Mouse (Mus musculus) gastrocnemius, postnatal 25 days (tissue): ENCODE measurements at regions not wholly inside any gene's neighbourhood (a gene's known extent, or its start where the extent isn't known, plus 50 kb on each side); places are given as distances from the start of the nearest gene placed in this dataset.

Source experiments
- DNase-seq: peaks from one replicate; pipeline ENCODE4 v3.0.0; 2022

DNA sequence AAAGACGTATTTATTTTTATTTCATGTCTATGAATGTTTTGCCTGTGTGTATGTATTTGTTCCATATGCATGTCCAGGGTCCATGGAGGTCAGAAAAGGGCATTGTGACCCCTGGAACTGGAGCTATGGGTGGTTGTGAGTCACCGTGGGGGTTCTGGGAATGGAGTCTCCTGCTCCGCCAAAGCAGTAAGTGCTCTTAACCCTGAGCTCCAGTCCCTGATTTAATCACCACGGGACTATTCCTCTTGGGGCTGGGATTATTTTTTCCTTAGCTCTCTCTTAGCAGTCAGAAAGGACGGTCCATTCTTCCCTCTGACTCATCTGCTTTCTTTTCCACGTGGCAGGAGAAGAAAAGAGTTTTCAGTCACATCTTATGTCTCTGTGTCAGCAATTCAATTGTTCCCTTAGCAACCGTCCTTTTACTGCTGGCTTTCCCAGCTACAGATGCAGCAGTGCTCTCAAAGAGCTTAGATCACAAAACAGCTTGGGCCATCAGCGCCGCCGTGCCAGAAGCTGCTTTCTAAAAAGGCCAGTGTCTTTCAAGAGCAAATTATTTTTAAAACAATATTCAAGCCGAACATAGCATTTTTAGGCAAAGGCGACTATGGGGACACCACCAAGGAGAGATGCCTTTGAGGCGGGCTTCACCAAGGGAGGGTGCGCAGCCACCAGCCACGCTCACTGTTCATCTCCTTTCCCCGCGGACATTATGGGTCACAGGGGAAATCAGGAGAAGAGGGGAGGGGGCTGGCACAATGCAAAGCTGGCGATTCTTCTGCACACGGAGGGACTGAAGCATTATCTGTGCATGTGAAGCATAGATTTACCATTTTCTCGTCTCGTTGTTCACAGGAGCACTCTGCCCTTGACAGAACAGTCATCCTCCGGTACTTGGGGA, 110.8 kb downstream of the Map3k7 start:
- no peak for DNase-seq

DNA sequence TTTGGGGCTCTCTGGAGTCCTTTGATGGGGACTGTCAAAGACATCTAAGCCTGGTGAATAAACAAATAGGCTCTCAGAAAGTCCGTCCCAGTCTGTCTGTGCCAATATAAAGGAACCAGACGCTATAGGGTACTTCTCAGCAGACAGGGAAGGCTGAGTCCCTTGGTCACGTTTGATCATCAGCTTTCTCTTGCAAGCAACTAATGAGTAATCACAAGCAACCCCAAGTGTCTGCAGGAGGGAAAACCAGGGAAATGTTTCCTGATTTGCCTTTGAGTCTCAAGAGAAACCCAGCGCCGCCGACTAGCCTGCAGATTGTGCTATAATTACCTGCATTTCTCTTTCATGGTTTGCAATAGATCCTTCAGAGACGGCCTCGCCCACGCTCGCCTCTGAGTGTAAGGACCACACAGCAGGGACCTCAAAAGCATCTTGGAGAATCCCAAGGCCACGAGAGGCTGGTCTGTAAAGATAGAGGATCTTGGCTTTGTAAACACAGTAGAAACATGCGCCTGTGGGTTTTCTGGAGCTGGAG, 112.6 kb downstream of the Map3k7 start:
- no peak for DNase-seq

DNA sequence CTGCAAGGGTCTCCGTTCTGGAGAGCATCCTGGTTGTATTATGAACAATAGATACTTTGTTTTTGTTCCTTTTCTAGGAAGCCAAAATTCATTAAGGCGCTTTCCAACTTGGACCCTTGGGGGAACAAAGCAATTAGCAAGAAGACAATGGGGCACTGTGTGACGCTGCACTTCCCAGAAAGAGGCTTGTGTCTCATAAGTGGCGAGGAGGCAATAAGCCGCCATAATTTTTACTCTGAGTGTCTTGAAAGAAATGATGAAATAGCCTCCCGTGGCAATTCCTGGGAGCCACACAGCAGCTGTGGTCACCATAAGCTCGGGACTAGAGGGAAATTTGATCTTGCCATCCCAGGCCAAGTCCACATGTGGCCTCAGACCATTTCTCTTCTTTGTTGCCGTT, 119.6 kb downstream of the Map3k7 start:
- DNase-seq = no peak

DNA sequence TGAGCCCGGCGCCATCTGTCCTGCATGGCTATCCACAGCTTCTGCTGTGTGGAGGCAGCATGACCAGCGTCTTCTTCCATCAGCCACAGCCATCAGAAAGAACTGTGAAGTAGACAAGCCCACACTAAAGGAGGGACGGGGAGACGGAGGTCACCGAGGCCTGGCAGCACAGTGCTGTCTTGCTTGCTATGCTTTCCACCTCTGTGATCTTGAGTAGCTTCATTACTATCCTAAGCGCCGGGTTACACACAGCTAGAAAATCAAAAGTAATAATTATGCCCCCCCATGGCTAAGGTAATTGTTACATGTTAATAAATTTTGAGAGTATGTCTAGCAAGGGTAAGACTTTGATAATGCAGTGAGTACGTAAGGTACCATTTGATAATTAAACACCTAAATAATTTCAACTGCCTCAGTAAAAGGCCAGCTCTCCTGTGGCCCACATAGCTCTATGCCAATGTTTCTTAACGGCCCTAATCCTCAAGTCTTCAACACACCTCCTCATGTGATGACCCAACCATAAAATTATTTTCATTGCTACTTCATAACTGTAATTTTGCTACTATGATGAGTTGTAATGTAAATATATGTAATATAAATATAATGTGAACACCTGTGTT, 120.5 kb downstream of the Map3k7 start:
- DNase-seq = no peak

DNA sequence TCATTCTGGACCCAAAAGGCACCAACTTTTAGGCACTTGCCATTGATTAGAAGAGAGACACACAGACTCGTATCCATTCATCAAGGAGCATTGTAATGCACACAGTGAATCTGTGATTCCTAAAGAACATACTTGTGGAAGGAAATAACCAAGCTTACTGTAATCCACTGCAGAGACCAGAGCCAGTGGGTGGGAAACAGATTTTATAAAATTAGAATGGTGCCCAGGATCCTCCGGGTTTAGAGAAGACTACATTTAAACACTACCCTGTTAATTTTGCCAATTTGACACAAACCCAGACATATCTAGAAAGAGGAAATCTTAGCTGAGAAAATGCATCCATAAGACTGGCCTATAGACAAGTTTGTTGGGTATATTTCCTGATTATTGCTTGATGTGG, 121.1 kb downstream of the Map3k7 start:
- no peak for DNase-seq

DNA sequence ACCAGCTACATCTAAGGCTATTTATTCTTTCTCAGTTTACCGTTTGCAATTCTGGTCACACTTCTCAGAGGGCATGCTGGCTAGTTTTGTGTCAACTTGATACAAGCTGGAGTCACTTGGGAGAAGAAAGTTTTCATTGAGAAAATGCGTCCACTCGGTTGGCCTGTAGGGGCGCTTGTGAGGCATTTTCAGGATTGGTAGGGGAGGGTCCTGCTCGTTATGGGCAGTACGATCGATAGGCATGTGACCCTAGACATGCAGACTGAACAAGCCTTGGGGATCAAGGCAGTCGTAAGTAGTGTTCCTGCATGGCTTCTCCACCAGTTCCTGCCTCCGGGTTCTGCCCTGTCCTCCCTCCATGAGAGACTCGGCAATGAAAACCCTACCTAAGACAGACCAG, 127.2 kb downstream of the Map3k7 start:
- no peak for DNase-seq

DNA sequence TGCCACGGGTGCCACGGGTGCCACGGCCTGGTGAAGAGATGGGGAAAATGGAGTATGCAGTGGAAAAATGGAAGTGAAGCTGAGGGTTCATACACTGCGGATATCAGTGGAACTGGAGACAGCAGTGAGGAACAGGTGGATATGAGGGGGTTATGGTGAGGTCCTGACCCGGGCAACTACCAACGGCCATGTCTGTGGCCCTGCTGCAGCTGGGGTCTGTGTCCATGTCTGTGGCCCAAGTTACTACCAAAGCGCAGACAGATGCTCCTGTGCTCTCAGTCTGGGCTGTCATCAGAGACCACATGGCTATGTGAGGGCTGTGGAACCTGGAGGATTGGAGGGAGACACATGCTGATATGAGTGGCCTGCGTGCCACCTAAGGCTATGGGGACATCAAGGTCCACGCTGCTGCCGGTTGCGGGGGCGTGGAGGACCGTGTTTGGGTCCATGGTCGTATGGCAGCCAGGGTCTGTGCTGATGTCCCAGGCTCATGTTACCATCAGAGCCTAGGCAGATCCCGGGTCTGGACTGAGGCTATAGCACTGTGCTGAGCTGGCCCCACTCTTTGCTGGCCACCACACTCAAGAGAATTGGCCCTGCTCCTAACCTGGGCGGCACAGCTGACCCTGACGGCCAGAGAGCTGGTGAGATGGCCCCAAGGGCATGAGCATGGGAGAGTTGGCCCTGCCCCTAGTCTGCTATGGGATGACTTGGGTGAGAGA, 128.6 kb downstream of the Map3k7 start:
- no peak for DNase-seq

DNA sequence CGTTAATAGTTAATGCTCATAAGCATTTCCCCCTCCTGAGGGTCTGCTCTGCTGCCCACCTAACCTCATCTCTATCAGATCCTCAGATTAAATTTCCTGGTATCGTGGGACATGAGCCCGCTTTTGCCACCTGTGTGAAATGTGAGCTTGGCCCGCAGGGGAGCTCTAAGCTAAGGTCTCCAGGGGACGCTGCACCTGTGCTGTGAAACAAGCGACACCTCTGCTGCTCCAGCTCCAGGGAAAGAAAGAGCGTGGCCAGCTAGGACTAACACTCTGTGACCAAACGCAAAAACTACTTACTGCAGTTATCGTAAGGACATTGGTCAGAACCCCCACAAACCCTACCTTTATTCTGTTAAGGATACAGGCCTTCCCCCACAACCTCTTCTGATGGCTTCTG, 134.3 kb downstream of the Map3k7 start:
- DNase-seq = no peak

DNA sequence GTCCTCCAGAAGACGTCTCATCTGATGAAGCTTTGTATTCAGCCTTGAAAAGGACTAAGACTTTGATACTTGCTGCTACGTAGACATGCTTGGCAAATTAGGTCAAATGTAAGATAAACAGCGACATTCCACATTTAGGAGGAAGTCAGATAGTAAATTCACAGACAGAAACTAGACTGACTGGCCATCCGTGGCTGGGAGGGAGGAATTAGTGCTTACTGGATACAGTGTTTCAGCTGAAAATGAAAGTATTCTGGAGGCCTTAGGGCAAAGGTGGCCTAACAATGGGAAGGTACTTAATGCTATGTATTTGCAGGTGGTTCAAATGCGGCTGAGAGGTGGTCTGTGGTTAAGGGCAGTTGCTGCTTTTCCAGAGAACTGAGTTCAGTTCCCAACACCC, 137.1 kb downstream of the Map3k7 start:
- no peak for DNase-seq

DNA sequence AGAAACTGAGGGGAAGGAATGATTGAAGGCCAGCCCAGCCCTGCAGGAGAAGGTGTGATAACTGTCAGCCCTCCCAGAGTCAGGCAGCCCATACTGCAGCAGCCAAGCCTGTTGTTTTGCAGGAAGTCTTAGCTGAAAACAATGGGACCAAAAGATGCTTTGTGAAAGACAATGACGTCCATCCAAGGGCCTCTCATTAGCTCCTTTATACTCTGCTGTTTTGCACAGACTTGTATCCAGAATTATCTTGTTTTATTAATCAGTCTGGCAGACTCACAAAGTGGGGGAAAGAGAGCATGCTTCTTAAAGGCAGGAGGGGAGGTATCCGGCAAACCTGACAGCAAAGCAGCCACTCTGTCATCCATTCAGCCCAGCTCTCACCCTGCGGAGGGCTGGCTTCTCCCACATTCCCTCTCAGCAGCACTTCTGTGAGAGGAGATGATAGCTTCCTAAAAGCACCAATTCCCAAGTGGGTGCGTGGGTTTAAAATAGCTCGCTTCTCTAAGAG, 131.9 kb upstream of the Bach2 start:
- DNase-seq = no peak

DNA sequence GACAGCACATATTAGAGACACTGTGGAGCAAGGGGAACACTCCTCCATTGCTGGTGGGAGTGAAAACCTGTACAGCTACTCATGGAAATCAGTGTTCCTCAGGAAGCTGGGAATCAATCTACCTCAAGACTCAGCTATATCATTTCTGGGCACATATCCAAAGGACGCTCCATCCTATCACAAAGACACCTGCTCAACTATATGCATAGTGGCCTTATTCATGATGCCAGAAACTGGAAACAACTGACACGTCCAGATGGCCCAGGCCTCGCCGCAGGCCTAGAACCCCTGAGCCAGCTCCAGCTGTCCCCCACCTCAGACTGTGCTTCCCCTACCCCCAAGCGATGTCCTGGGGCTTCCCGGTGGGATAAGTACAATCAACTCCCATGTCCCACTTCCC, 116.3 kb upstream of the Bach2 start:
- no peak for DNase-seq

DNA sequence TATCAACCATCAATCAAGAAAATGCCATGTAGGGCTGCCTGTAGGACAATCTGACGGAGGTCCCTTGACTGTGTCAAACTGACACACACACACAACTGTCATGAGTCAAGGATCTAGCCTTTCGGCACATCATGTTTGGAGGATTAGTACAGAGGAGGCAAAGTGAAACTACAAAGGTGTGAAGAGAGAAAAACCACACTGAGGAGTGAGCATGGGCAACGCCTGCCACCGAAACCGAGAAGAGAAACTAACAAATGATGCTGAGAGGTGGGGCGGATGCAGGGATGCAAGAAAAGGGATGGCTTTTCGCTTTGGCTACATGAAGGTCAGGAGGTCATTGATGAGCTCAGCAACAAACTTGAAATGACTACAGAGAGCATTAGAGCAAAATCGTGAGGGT, 111.8 kb upstream of the Bach2 start:
- DNase-seq = no peak

DNA sequence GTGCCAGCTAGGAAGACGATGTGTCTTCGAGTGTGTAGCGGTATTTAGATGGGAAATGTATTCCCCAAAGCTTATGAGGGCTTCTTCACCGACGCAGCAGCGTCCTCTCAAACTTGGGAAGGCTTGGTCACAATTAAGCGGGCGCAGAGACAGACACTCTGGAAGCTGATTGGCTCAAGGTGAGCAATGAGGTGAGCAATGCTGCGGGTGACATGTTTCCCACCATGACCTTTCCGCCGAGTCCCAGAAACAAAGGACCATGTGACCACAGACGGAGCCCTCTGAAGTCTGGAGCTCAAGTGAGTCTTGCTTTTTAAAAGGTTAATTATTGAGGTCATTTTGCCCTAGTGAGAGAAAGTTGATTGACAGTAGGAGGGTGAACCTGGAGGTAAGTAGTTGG, 108.0 kb upstream of the Bach2 start:
- no peak for DNase-seq

DNA sequence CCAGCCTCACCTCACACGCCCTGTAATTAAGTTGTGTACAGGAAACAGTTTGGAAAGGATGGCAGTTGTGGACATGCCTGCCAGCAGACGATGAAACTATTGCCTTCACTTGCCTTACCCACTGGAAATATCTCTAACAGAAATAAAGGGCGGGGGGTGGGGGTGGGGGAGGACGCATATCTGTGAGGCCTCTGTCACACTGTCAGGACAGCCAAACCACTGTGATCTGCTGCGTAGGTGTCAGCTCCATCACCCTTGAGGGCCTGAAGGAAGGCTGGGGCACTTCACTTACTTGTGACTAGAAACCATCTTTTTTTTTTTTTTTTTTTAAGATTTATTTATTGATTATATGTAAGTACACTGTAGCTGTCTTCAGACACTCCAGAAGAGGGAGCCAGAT, 106.8 kb upstream of the Bach2 start:
- DNase-seq = no peak

DNA sequence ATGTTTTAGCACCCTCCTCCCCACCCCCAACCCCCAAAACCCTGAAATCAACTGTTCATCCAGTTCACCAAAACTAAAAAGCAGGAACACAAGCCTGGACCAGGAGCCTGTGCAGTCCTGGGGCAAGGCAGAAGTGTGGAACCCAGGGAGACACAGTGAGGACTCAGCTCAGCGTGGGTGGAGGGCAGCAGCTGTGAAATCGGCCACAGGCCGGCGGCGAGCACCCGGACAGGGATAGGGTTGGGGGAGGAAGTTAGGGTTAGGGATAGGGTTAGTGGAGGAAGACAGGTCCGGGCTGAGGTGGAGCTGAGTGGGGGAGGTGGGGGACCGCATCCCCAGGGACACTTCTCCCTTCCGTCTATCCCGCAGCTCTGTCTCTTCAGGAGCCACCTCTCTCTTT, 102.5 kb upstream of the Bach2 start:
- DNase-seq = no peak

DNA sequence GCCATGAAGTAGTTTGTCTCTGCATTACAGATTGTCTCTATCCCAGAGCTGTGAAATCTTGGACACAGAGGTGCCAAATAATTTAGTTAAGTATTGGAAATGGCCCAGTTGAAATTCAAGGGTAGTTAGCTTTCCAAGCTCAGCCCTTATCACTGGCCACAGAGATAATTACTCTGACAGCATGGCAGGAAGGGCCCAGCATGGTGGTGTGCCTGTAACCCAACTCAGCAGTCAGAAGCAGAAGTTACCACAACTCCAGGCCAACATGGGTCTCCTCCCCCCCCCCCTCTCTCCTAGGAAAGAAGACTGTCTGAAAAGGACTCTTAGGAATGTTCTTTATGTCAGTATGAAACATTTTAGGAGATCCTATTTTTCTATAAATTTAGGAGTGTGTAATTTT, 101.4 kb upstream of the Bach2 start:
- DNase-seq = no peak

DNA sequence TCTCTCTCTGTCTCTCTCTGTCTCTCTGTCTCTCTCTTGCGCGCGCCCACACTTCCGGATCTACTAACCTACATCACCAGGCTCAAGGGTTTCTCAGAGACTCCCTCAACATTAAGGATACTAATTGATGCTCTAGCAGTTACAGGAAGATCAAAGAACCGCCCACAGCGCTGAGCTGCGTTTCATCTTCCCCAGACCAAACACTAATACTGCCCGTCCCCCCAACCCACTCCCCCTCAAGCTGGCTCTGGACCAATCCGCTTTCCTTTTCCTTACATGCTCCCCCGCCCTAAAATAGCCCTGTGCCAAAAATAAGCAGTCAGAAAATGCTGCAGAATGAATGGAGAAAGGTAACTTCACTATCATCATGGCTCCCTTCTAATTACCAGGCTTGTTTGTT, 100.6 kb upstream of the Bach2 start:
- DNase-seq = no peak

DNA sequence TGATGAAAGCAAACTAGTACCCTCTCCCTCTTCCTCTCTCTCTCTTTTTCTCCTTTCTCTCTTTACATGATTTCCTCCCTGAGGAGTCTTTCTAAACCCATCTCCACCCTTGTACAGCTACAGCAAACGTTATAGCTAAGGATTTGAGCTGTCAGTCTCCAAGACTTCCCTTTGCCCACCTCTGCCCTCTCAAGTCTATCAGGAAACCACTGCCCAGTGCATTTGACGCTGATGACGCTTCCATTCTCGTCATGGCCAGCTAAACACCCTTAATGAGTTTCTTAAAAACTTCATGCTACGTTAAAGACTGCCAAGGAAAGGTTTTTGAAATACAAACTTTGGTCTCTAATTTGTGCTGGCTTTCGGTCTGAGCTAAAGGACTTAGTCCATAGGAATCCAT, 99.0 kb upstream of the Bach2 start:
- no peak for DNase-seq

DNA sequence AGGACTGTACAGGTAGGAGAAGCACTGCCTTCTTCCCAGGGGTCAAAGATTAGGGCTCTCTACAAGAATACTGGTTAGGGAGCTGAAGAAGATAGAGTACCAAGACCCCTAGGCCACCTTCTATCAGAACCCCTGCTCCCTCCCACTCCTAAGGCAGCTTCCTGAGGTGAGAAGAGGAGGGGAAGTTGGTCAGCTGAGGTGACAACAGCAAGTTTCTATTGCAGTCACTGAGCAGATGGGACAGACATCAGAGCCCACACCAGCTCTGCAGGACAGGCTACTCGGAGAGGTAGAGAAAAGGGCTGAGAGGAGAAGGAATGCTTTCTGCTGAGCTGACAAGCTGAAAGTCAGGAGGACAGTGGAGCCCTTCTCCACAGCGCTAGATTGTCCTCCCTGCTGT, 98.5 kb upstream of the Bach2 start:
- no peak for DNase-seq

DNA sequence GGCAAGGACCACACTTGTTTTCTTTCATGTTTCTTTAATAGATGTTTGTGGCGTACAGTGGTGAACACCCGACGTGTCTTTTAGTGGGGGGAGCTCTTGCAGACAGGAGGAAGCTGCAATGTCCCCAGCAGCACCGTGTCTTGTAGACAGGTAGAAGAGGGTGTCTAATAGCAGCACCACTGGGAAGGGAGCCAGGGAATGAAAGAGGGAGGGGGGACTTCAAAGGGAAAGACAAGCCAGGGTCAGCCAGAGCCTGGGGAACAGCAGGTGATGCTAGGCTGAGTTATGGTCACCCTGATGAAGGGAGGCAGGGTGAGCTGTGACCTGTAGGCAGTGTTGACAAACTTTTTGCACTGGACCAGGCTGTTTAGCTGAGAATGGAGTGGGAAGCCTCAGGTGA, 96.4 kb upstream of the Bach2 start:
- no peak for DNase-seq

DNA sequence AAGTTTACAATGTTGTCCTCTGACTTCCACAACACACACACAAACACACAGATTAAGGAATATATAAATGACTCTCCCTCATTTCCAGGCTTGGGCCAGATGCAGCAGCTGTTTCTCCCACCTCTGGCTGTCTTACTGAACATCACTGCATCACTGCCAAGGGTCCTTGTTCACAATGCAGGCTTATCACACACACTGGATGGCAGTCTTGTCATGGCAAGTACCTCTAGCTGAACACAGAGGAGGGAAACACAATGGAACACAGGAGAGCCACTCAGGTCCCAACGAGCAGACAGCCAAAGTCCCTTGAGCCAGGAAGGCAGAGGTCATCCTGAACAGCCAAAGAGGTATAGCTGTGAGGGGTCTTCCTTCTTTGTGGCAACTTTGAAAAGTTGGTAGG, 91.5 kb upstream of the Bach2 start:
- DNase-seq = no peak

DNA sequence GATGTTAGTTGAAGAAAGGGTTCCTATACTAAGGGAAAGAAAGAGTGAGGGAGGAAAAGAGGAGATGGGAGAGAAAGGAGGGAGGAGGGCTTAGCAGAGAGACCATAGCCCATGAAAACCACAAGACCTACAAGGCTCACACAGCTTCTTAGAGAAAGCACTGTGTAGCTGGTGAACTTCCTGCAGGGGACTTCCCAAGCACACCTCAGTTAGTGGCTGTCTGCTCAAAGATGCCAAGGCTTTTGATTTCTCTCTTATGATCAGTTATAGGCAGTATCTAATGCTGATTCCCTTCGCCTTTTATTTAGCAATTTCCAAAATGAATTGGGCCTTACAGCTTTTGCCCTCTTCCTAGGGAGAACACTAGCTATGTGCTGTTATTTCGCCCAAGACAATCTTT, 90.0 kb upstream of the Bach2 start:
- DNase-seq = no peak

DNA sequence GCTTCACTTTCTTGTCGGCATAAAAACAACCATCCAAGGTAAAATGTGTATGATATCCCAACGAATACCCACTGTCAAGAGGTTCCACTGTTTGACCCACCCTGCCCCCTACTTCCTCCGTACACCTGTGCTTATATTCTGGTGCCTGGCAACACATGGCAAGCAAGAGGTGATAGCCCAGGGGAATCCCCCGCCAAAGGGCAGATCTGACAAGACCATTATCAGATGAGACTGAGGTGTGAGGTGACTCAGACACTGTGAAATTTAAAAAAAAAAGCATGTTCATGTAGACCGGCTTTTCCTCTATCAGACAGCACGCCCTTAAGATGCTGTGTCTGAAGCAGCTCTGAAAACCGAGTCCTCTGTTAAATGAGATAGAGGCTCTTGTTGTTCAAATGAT, 89.4 kb upstream of the Bach2 start:
- DNase-seq = no peak
